Mouse (Mus musculus) megakaryocyte, embryonic 14.5 days (primary cell): ENCODE measurements around the gene Cachd1.

Source experiments
- FLI1 ChIP-seq: IDR thresholded peaks from 2 replicates; pipeline ENCODE4 v1.6.1; 2012; ENCODE audit warnings: low read length, inconsistent platforms, mixed read lengths
- GATA1 ChIP-seq: IDR thresholded peaks from 3 replicates; pipeline ENCODE4 v1.6.1; 2012; ENCODE audit warnings: mixed read lengths, low read length, inconsistent platforms, borderline replicate concordance

- TF ChIP-seq GATA1 (no peak), FLI1 (no peak)
Measured at GRCm38 (mm10) chr4:100996060-100996651, 219.7 kb downstream of the Cachd1 start.
